Mouse (Mus musculus): ENCODE measurements around the gene Ano1. TPM values are rescaled to one million over a fixed set of nuclear protein-coding genes. Genes with fewer than 3 reads are reported as not detected.

The Ano1 gene
- total and polyA plus RNA-seq, 2 experiments from 2014 or later = 4.6 to 8.2 TPM

DNA sequence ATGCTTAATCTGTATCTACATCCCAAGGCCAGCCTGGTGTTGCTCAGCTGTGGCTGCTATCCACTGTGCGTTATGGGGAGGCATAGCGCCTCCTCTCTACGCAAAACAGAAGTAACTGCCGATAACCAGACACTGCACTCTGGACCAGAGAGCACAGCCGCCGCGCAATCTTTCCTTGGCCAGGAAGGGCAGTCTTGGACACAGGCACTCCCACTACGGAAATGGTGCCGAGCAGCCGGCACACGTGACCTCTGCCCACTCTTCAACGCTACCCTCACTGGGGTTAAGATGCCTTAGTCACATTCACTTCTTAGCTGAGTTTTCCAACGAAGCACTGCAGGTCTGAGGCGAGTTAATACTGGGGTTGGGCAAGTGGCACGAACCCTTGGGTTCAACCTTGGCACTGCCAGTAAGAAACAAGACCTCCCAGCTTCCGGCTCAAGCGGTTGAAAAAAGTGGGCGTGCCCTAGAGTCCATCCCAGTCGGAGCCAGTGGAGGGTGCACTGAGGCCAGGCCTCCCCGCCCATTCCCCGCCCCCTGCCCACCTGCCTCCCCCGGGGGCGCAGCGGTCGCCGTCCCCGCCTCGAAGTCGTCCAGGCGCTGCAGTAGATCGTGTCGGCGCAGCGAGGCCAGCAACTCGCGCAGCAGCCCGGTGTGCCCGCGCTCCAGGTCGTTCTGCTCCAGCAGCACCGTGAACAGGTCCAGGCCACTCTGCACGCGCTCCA, 170.1 kb downstream of the Ano1 start:
- Histone ChIP-seq H3K27ac (ENCODE audit: low read depth, low read length) (peak overlapping the region; percentile 78), H3K9me3 (ENCODE audit: low read length) (no peaks in the 10 kb centered on the region), H3K9ac (peak overlapping the region; percentile 79), H3K4me1 (ENCODE audit: insufficient read depth) (peaks cover 14% of the 10 kb centered on the region), H3K27me3 (ENCODE audit: insufficient read depth, low read length) (no peaks in the 10 kb centered on the region), H3K36me3 (ENCODE audit: insufficient read depth) (peaks cover 24% of the 10 kb centered on the region), H3K4me3 (ENCODE audit: low read depth, low read length) (peak overlapping the region; percentile 75), H3K4me2 (ENCODE audit: low read depth) (peak overlapping the region; percentile 90)
- peak; percentile 74 for TF ChIP-seq CTCF (IDR thresholded peaks at IDR 0.05; ENCODE audit: low read depth)
- peak; percentile 77 for ATAC-seq
- 5% methylated on average over 43 of the region's 43 CpGs for WGBS
- DNase-seq = peak; percentile 73

GRCm38 (mm10) chr7:144577876-144578275, 173.9 kb downstream of the Ano1 start:
- Histone ChIP-seq H3K4me3 (ENCODE audit: low read depth, low read length) (no peak overlapping the region), H3K27me3 (ENCODE audit: insufficient read depth, low read length) (no peaks in the 10 kb centered on the region), H3K4me1 (ENCODE audit: insufficient read depth) (peaks cover 11% of the 10 kb centered on the region), H3K4me2 (ENCODE audit: low read depth) (no peak overlapping the region), H3K27ac (ENCODE audit: low read depth, low read length) (no peak overlapping the region), H3K9me3 (ENCODE audit: low read length) (no peaks in the 10 kb centered on the region), H3K9ac (no peak overlapping the region), H3K36me3 (ENCODE audit: insufficient read depth) (peaks cover 24% of the 10 kb centered on the region)
- 91% methylated on average over 5 of the region's 5 CpGs for WGBS
- no peak for TF ChIP-seq CTCF (IDR thresholded peaks at IDR 0.05; ENCODE audit: low read depth)
- no peak for DNase-seq
- ATAC-seq = no peak

GRCm38 (mm10) chr7:144572234-144572633, 179.5 kb downstream of the Ano1 start:
- no peak for TF ChIP-seq CTCF (IDR thresholded peaks at IDR 0.05; ENCODE audit: low read depth)
- DNase-seq = no peak
- no peak overlapping the region for H3K4me2 ChIP-seq (ENCODE audit: low read depth)
- H3K27ac ChIP-seq (ENCODE audit: low read depth, low read length) = no peak overlapping the region
- 84% methylated on average over 5 of the region's 5 CpGs for WGBS
- H3K4me3 ChIP-seq (ENCODE audit: low read depth, low read length) = no peak overlapping the region
- H3K9ac ChIP-seq = no peak overlapping the region
- H3K4me1 ChIP-seq (ENCODE audit: insufficient read depth) = no peaks in the 10 kb centered on the region
- no peaks in the 10 kb centered on the region for H3K27me3 ChIP-seq (ENCODE audit: insufficient read depth, low read length)
- no peaks in the 10 kb centered on the region for H3K36me3 ChIP-seq (ENCODE audit: insufficient read depth)
- no peak for ATAC-seq
- H3K9me3 ChIP-seq (ENCODE audit: low read length) = no peaks in the 10 kb centered on the region

- Histone ChIP-seq H3K4me1 (ENCODE audit: insufficient read depth) (no peaks in the 10 kb centered on the region), H3K9ac (no peak overlapping the region), H3K4me2 (ENCODE audit: low read depth) (no peak overlapping the region), H3K36me3 (ENCODE audit: insufficient read depth) (no peaks in the 10 kb centered on the region), H3K27me3 (ENCODE audit: insufficient read depth, low read length) (no peaks in the 10 kb centered on the region), H3K27ac (ENCODE audit: low read depth, low read length) (no peak overlapping the region), H3K4me3 (ENCODE audit: low read depth, low read length) (no peak overlapping the region), H3K9me3 (ENCODE audit: low read length) (no peaks in the 10 kb centered on the region)
- DNase-seq (no peak), ATAC-seq (no peak)
- no peak for TF ChIP-seq CTCF (IDR thresholded peaks at IDR 0.05; ENCODE audit: low read depth)
Measured at GRCm38 (mm10) chr7:144571598-144571997, 180.2 kb downstream of the Ano1 start.

DNA sequence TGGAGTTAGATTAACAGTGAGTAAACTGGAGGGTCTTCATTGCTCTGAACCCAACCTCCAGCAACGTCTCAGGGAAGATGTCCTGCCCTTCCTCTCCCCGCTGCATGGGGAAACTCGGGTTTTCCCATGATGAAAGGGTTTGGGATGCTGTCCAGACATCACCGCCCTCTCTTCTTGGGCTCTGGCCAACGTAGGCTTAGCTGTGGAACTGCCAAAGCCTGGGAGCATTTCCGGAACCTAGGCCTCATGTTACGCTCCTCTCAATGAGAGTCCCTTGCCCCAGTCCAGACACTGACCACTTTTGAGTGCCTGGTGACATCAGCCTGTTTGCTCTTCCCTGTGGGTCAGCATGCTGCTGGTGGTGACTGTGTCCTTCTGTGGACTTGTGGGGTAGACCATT, 182.3 kb downstream of the Ano1 start:
- no peak for TF ChIP-seq CTCF (IDR thresholded peaks at IDR 0.05; ENCODE audit: low read depth)
- no peak overlapping the region for H3K27ac ChIP-seq (ENCODE audit: low read depth, low read length)
- H3K9ac ChIP-seq = no peak overlapping the region
- no peak overlapping the region for H3K4me2 ChIP-seq (ENCODE audit: low read depth)
- WGBS = 39% methylated on average over 7 of the region's 7 CpGs
- DNase-seq = peak; percentile 13
- H3K4me1 ChIP-seq (ENCODE audit: insufficient read depth) = no peaks in the 10 kb centered on the region
- H3K4me3 ChIP-seq (ENCODE audit: low read depth, low read length) = no peak overlapping the region
- H3K36me3 ChIP-seq (ENCODE audit: insufficient read depth) = no peaks in the 10 kb centered on the region
- H3K27me3 ChIP-seq (ENCODE audit: insufficient read depth, low read length) = no peaks in the 10 kb centered on the region
- H3K9me3 ChIP-seq (ENCODE audit: low read length) = no peaks in the 10 kb centered on the region
- ATAC-seq = no peak; the same call in 1 of the 2 replicates

DNA sequence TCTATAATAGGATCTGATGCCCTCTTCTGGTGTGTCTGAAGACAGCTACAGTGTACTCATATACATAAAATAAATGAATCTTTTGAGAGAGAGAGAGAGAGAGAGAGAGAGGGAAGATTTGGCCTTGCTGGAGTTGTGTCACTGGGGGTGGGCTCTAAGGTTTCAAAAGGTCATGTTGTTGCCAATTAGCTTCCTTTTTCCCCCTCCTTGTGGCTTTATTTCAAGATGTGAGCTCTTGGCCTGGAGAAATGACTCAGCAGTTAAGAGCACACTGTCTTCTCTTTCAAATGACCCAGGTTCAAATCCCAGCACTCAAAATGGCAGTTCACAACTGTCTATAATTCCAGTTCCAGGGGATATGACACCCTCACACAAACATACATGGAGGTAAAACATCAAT, 183.7 kb downstream of the Ano1 start:
- ATAC-seq = no peak
- H3K4me2 ChIP-seq (ENCODE audit: low read depth) = no peak overlapping the region
- TF ChIP-seq CTCF (IDR thresholded peaks at IDR 0.05; ENCODE audit: low read depth) = no peak
- no peaks in the 10 kb centered on the region for H3K27me3 ChIP-seq (ENCODE audit: insufficient read depth, low read length)
- H3K4me1 ChIP-seq (ENCODE audit: insufficient read depth) = no peaks in the 10 kb centered on the region
- H3K9me3 ChIP-seq (ENCODE audit: low read length) = no peaks in the 10 kb centered on the region
- no peak overlapping the region for H3K9ac ChIP-seq
- no peaks in the 10 kb centered on the region for H3K36me3 ChIP-seq (ENCODE audit: insufficient read depth)
- no peak overlapping the region for H3K4me3 ChIP-seq (ENCODE audit: low read depth, low read length)
- no peak overlapping the region for H3K27ac ChIP-seq (ENCODE audit: low read depth, low read length)
- DNase-seq = no peak

GRCm38 (mm10) chr7:144566921-144567682, 184.7 kb downstream of the Ano1 start:
- Histone ChIP-seq H3K27me3 (ENCODE audit: insufficient read depth, low read length) (no peaks in the 10 kb centered on the region), H3K36me3 (ENCODE audit: insufficient read depth) (no peaks in the 10 kb centered on the region), H3K9ac (no peak overlapping the region), H3K4me2 (ENCODE audit: low read depth) (no peak overlapping the region), H3K27ac (ENCODE audit: low read depth, low read length) (no peak overlapping the region), H3K4me3 (ENCODE audit: low read depth, low read length) (no peak overlapping the region), H3K4me1 (ENCODE audit: insufficient read depth) (no peaks in the 10 kb centered on the region), H3K9me3 (ENCODE audit: low read length) (no peaks in the 10 kb centered on the region)
- WGBS = 59% methylated on average over 3 of the region's 3 CpGs
- DNase-seq (no peak), ATAC-seq (no peak)
- no peak for TF ChIP-seq CTCF (IDR thresholded peaks at IDR 0.05; ENCODE audit: low read depth)

All from forebrain, postnatal 0 days (tissue).